Mouse (Mus musculus) left cerebral cortex, postnatal 36 days (tissue): ENCODE results near the gene Ucn. TPM values are rescaled to one million over a fixed set of nuclear protein-coding genes. Genes with fewer than 3 reads are reported as not detected.

Source experiments
- DNase-seq, 2 experiments: peaks; one replicate each; pipeline ENCODE4 v3.0.0; 2021 to 2022; ENCODE audit warnings: low spot score in 2 of 2, mixed read lengths in 1 of 2
- intact Hi-C: fragments of 180-260 bp; cut with DNase I; formaldehyde crosslinking; loops from one replicate; pipeline ENCODE4 v1.15.1; 2025
- total RNA-seq, 2 experiments: library from RNA; stranded (reverse); gene quantifications; 2 replicates each; pipeline ENCODE4 v1.2.3; 2021

The Ucn gene
- total RNA-seq, 2 experiments from 2014 or later = 2.4 TPM; not detected in 1

DNA sequence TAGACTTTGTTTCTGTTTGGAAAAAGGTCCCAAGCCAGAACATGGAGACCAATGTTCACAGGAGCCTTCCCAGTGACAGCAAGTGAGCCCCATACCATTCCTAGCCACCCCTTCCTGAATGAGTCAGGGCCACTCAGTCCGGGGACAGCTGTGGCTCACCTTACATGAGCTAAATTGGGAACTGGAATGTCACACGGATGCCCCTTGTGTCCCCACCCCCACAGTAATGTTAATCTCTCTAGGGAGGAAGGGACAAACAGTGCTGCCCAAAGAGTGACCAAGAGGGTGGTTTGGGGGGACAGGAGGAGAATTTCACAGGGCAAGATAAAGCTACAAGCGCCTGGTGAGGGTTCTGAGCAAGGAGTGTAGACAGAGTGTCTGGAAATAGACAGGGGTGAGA, 22.3 kb downstream of the Ucn start, which contains the start of gene Trim54:
Gene Trim54 (plus strand): TSS at position 359 of the 400 bp plus-strand sequence.
- DNase-seq = no peak
- intact Hi-C loops = no loop called here

DNA sequence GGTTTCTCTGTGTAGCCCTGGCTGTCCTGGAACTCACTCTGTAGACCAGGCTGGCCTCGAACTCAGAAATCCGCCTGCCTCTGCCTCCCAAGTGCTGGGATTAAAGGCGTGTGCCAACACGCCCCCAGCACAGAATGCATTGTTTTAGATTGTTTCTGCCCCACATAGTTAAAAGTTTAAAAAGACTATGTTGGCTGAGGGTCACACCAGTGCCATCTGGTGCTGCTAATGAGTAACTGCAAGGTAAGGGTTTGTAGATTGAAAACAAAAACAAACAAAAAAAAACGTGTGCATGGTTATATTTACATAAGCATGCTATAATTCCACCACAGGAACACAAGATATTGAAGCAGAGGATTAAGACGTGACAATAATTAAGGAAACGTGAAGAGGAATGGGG, 27.8 kb downstream of the Ucn start:
- no peak for DNase-seq
- intact Hi-C loops = no loop called here

DNA sequence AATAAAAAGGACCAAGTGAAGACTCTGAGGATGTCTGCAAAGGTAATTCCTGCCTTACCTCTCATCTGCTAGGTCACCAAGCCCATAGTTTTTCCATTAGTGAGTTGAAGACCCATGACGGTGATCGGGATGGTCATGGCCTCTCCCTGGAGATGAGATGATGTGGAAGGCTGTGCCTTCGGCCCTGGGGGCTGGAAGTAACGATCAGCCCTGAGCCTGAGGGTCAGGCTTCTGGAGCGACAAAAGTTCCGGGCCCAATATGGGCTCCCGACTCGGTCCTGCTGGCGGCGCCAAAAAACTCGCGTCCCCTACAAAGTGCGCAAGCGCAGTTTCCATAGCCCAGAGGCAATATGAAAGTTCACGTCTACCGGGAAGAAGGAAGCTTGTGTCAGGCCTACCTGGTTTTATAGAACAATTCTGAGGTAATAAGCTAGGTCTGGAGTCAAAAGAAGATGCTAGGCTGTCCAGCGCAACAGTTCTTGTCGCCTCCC, 30.6 kb downstream of the Ucn start, which contains the start of gene Slc30a3:
Gene Slc30a3 (minus strand): TSS at position 238 of the 491 bp plus-strand sequence.
- intact Hi-C loops = no loop called here
- DNase-seq = no peak

DNA sequence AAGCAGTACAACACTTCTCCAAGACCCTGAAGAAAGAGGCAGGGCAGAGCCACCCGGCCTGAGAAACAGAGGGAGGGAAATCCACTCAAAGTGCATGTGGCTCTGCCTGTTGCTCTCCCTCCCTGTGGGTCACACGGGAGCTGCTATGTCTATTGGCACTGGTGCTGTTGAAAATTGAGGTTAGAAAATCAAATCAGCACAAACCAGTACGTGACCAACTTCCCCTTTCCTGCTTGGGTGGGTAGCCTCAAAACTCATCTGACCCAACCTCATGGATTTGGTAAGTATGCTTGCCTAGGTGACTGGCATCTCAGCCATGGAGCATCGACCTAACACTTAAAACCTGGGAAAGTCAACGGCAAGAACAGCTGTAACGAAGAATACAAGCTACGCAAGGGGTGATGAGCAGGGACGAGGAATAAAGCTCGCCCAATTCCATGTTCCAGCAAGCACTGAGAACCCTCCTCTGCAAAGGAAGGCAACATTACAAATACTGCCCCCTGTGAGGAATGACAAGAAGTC, 32.8 kb downstream of the Ucn start, which contains the start of gene Dnajc5g:
Gene Dnajc5g (plus strand): TSS at position 472 of the 522 bp plus-strand sequence.
- no peak for DNase-seq
- intact Hi-C loops = no loop called here

DNA sequence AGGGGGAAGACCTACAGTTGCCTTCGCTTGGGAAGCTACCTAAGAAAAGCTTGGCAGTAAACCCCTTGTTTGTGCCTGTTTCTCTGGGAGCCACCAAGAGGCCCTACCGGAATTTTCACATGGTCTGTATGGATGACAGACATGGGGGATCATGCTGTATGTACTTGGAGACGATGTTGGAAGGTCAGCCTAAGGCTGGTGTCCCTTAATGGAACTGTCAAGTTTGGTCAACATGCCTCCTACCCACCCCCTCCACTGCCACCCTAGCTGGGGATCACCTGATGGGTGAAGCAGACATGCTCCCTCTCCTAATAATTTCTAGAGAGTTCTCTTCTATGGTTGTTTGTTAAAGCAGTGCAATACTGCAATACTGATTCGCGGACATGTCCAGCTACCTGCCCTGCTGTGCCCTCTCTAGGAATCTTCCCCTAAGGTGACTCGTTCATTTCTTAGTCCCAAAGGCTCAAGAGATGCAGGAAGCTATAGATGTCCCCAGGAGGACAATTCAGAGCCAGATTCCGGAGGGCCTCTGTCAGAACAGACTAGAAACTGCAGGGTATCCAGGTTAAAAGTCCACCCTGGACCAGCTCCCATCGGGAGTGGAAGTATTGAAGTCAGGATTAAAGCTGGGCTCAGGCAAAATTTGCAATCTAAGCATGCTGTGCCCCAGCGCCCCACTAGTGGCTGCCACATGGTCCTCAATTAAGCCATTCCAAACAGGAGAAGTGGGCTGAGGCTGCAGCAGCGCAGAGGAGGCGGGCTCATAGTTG, 42.7 kb downstream of the Ucn start:
- intact Hi-C loops = no loop called here
- no peak for DNase-seq

DNA sequence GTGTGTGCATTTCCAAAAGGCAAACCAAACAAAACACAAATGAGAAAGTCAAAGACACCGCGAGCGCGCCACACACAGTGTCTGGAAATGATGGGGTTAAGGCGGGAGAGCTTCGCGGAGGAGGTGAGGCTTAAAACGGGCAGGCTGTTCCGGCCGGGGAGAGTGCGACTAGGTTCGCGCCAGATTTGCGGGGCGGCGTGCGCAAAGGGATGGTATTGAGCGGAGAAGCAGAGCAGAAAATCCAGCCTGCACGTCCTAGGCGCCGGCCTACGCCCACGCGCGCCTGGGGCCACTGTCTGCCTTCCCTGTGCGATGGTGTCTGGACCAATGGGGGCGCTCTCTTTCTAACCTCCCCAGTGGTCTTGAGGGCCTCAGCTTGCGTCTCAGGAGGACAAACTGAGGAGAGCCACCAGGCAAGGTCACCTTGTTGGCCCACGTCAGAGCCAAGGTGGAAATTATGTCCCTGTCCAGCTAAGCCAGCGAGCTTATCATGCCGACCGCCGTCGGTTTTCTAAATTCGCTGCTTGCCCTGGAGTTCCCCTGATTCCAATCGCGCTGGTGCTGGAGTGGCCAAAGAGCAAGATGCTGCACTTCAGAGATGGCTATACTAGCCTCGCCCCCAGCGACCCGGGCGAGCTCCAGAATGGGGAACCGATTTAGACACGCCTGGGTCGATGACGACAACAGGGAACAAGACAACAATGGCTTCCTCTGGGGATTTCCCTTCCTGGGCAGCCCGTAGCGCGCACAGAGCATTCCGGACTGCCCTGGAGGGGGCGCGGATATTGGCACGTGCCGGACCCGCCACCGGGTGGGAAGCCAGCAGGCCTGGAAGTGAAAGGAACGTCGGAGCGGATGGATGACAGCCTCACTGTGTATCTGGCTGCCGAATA, 43.6 kb downstream of the Ucn start:
- peak; percentile 68 to 82 for DNase-seq
- intact Hi-C loops = no loop called here

DNA sequence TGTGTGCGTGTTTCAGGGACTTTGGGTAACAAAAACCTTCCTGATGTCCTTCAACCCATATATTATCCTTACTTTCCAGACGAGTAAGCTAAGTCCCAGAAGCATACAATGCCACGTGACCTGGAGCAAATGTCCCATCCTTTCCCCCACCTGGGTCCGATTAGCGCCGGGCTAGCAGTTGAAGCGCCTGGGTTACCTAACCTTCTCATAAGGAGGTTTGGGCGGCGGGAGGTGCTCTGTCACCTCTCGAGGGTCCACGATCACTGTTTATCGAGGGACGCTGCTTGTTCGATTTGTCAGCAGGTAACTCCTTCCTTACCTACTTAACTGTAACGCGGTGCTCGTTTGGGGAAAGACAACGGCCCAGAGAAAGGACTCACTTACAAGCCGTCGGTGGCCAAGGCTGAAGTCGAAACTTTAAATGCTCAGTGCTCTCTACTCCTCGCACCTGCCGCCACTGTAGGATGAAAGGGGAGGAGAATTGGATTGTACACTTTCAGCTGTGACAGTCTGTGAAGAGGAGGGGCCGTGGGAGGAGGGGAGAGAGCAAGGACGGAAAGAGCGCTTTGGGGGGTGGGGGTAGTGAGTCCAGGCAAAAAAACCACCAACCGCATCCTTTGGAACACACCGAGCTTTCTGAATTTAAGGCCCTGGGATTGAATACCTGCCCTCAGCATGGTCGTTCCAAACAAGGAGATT, 44.4 kb downstream of the Ucn start:
- no peak for DNase-seq
- intact Hi-C loops = no loop called here

DNA sequence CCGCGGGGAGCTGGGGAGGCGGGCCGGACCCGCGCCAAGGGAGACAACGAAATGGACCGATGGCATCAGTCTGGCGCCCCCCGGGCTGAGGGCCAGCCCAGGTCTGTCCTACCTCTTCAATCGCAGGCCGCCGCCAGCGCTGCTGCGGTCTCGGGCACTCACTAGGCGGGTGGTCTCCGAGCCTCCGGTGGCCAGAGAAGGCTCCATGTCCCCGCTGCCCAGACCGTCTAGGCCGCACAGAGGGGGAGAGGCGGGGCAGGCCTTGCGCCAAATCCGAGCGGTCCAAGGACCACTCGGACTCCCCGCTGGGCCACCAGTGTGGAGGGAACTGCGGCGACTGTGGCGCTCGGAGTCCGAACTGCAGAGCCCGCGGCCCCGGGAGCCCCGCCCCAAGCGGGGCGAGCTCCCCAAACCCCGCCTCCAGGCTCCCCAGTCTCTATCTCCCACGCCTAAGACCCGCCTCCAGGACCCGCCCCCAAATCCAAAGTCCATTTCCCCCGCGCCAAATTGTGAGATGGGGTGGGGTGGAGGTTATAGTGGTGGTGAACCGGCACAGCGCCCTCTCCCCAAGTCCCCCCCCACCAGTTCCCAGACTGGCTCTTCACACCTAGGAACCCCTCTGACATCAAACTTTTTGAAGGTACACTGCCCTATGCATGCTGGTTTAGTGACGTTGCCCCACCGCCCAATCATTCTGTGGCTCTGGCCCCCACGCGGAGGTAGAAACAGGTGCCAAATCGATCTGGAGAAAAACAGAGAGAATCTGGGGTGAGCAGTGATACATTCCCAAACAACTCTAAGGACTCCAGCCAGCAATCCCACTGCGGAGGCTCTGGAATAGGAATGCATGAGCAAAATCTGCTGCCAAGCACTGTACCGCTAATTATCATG, 45.2 kb downstream of the Ucn start:
- intact Hi-C loops = no loop called here
- DNase-seq = peak; percentile 61 to 80

DNA sequence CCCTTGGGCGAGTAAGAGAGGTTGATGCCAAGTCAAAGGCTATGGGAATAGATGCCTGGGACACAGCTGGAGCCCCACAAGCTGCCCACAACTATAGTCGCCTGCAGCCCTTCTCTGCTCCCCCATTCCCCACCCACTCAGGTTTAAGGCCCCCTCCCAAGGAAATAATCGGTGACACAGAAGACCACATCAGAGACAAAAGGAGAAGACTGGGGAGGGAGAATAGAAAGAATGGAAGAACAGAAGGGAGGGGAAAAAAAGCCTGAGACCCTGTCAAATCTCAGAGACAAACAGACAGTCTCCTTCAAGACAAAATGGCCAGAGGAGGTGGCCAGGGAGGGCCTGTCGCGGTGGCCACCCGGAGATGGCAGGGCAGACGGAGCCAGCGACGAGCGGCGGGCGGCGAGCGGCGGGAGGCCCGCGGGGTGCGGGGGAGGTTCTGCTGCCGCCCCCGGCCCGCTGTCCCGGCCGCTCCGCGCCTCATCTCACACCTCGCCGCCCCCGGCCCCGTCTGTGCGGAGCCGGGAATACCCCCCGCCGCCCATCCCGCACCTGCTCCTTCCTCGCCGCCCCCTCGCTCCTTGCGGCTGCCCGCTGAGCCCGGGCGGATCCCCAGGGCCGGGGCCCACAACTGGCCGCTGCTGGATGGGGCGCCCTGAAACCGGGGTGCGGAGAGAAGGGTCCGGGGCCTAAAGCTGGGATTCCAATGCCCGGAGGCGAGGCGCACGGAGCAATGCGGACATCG, 46.2 kb downstream of the Ucn start:
- DNase-seq = peak; percentile 75 to 83
- intact Hi-C loops = no loop called here

Other genes with a start within 250 kb of the Ucn start
- 10 to 100 TPM; 82.6 to 97.0 TPM for gene Ost4, start 231.0 kb downstream of the Ucn start, total RNA-seq
- 1 to 10 TPM; 1.7 to 5.1 TPM for gene Emilin1, start 225.4 kb downstream of the Ucn start, total RNA-seq
- 10 to 100 TPM; 14.4 TPM for gene Khk, start 217.4 kb downstream of the Ucn start, total RNA-seq
- 10 to 100 TPM; 26.1 to 26.4 TPM for gene Cgref1, start 193.2 kb downstream of the Ucn start, total RNA-seq
- gene Preb, start 178.5 kb downstream of the Ucn start, total RNA-seq = 100 to 1,000 TPM; 121 to 128 TPM
- under 1 TPM; 0.15 to 0.27 TPM for gene Tcf23, start 170.2 kb downstream of the Ucn start, total RNA-seq
- gene Atraid, start 90.5 kb downstream of the Ucn start, total RNA-seq = 10 to 100 TPM; 74.3 to 75.8 TPM
- gene Slc5a6, start 89.9 kb downstream of the Ucn start, total RNA-seq = 10 to 100 TPM; 14.4 to 17.9 TPM
- gene Cad, start 84.0 kb downstream of the Ucn start, total RNA-seq = 10 to 100 TPM; 18.1 to 21.8 TPM
- not detected for gene Dnajc5g, start 32.5 kb downstream of the Ucn start, total RNA-seq
- gene Slc30a3, start 30.6 kb downstream of the Ucn start, total RNA-seq = 100 to 1,000 TPM; 155 to 159 TPM
- 1 to 10 TPM; 1.4 to 2.8 TPM for gene Trim54, start 22.1 kb downstream of the Ucn start, total RNA-seq
- gene Mpv17, start 15.4 kb upstream of the Ucn start, total RNA-seq = 10 to 100 TPM; 46.2 to 50.8 TPM
- gene Gm29609, start 41.1 kb upstream of the Ucn start, total RNA-seq = 1 to 10 TPM; 2.0 to 5.1 TPM
- 10 to 100 TPM; 48.0 to 73.7 TPM for gene Gtf3c2, start 41.3 kb upstream of the Ucn start, total RNA-seq
- 10 to 100 TPM; 78.9 to 84.4 TPM for gene Snx17, start 54.4 kb upstream of the Ucn start, total RNA-seq
- gene Eif2b4, start 54.6 kb upstream of the Ucn start, total RNA-seq = 10 to 100 TPM; 36.2 to 41.1 TPM
- gene Zfp513, start 63.5 kb upstream of the Ucn start, total RNA-seq = 10 to 100 TPM; 26.8 to 29.3 TPM
- 10 to 100 TPM; 70.2 to 71.8 TPM for gene Ppm1g, start 81.9 kb upstream of the Ucn start, total RNA-seq
- 10 to 100 TPM; 77.9 to 80.9 TPM for gene Nrbp1, start 102.0 kb upstream of the Ucn start, total RNA-seq
- gene Gm9970, start 102.4 kb upstream of the Ucn start, total RNA-seq = not detected
- 1 to 10 TPM; 2.2 to 4.0 TPM for gene Krtcap3, start 112.9 kb upstream of the Ucn start, total RNA-seq
- gene Ift172, start 152.3 kb upstream of the Ucn start, total RNA-seq = 100 to 1,000 TPM in 1 of 2 experiments, 10 to 100 TPM in 1; 78.3 to 102 TPM
- gene Fndc4, start 157.3 kb upstream of the Ucn start, total RNA-seq = 100 to 1,000 TPM; 147 to 162 TPM
- gene Gckr, start 158.6 kb upstream of the Ucn start, total RNA-seq = under 1 TPM in 1 of 2 experiments, not detected in 1; 0.25 TPM